7 mouse cellular contexts compared by ENCODE assay signal in genomic region chr6:136519254-136519653, GRCm38 (mm10). TPM values are rescaled to one million over a fixed set of nuclear protein-coding genes. Genes with fewer than 3 reads are reported as not detected.
DNase-seq lines count a peak whose midpoint lies in the region; ATAC-seq and TF ChIP-seq lines count a peak whose summit lies in the region.

No protein-coding gene starts in this region.

- no peaks in the 10 kb centered on the region for H3K9me3 ChIP-seq in neural tube, embryonic 11.5 days (ENCODE audit: control insufficient read depth, low read length)
- peaks cover 4% of the 10 kb centered on the region; the same call in 1 of the 2 replicates for H3K9me3 ChIP-seq in liver, embryonic 12.5 days (replicated peaks)
- no peaks in the 10 kb centered on the region for H3K9me3 ChIP-seq in stomach, postnatal 0 days (ENCODE audit: control insufficient read depth, low read length)

- peak overlapping the region; percentile 31 for H3K4me2 ChIP-seq in neural tube, embryonic 11.5 days (ENCODE audit: low read depth)
- peak overlapping the region; percentile 65 for H3K4me2 ChIP-seq in liver, embryonic 12.5 days
- H3K4me2 ChIP-seq in stomach, postnatal 0 days (replicated peaks; ENCODE audit: low read depth), result peak overlapping the region; percentile 47

- H3K9ac ChIP-seq in neural tube, embryonic 11.5 days (ENCODE audit: low read length), result peak overlapping the region; percentile 80
- H3K9ac ChIP-seq in liver, embryonic 12.5 days, result peak overlapping the region; percentile 77
- peak overlapping the region; percentile 72 for H3K9ac ChIP-seq in stomach, postnatal 0 days (ENCODE audit: low read length)

- WGBS in neural tube, embryonic 11.5 days, result 3% methylated on average over 17 of the region's 17 CpGs
- WGBS in liver, embryonic 12.5 days (ENCODE audit: insufficient replicate concordance), result 2% methylated on average over 17 of the region's 17 CpGs
- WGBS in stomach, postnatal 0 days, result 2% methylated on average over 17 of the region's 17 CpGs

- 0 out of 2 replicates have a peak, but pooled peaks have one; percentile 0 for ATAC-seq in neural tube, embryonic 11.5 days (ENCODE audit: insufficient read depth, low FRiP score, low TSS enrichment)
- ATAC-seq in erythroid progenitor cell, adult 5-6 weeks (replicated peaks; ENCODE audit: low FRiP score, poor library complexity, severe bottlenecking), result peak; percentile 60
- ATAC-seq in liver, embryonic 12.5 days, result no peak
- no peak for ATAC-seq in stomach, postnatal 0 days (ENCODE audit: low FRiP score, low TSS enrichment)

- no peaks in the 10 kb centered on the region for H3K27me3 ChIP-seq in neural tube, embryonic 11.5 days (ENCODE audit: control insufficient read depth, insufficient read depth, low read length)
- H3K27me3 ChIP-seq in liver, embryonic 12.5 days (replicated peaks), result no peaks in the 10 kb centered on the region
- no peaks in the 10 kb centered on the region for H3K27me3 ChIP-seq in stomach, postnatal 0 days (ENCODE audit: control insufficient read depth, insufficient read depth, low read length)

- H3K27ac ChIP-seq in neural tube, embryonic 11.5 days (ENCODE audit: low read depth, low read length), result peak overlapping the region; percentile 94; the same call in 1 of the 2 replicates
- H3K27ac ChIP-seq in liver, embryonic 12.5 days, result peak overlapping the region; percentile 99
- peak overlapping the region; percentile 97 for H3K27ac ChIP-seq in stomach, postnatal 0 days (replicated peaks)

- TF ChIP-seq CTCF in stomach, postnatal 0 days (IDR thresholded peaks at IDR 0.05; ENCODE audit: low read depth), result peak; percentile 49

- no peak for TF ChIP-seq EP300 in stomach, postnatal 0 days (optimal IDR thresholded peaks at IDR 0.05)

- H3K36me3 ChIP-seq in neural tube, embryonic 11.5 days (ENCODE audit: control insufficient read depth, insufficient read depth, low read length), result peaks cover 5% of the 10 kb centered on the region; the same call in 1 of the 2 replicates
- peaks cover 25% of the 10 kb centered on the region for H3K36me3 ChIP-seq in liver, embryonic 12.5 days
- H3K36me3 ChIP-seq in stomach, postnatal 0 days (ENCODE audit: control insufficient read depth, insufficient read depth, low read length), result no peaks in the 10 kb centered on the region

- DNase-seq in neural tube, embryonic 11.5 days (ENCODE audit: low spot score), result no peak
- no peak for DNase-seq in neural tube, embryonic 10.5 days (ENCODE audit: extremely low spot score, low spot score)
- DNase-seq in stomach, postnatal 0 days (ENCODE audit: low spot score), result no peak
- DNase-seq in cerebellum, adult 9-10 months, result no peak
- no peak for DNase-seq in thymus, postnatal 36 days

- H3K4me1 ChIP-seq in neural tube, embryonic 11.5 days (ENCODE audit: control insufficient read depth, insufficient read depth, low read length), result no peaks in the 10 kb centered on the region
- H3K4me1 ChIP-seq in liver, embryonic 12.5 days, result peaks cover 38% of the 10 kb centered on the region
- H3K4me1 ChIP-seq in stomach, postnatal 0 days (replicated peaks; ENCODE audit: control insufficient read depth, insufficient read depth), result no peaks in the 10 kb centered on the region

- peak overlapping the region; percentile 58 for H3K4me3 ChIP-seq in neural tube, embryonic 11.5 days (ENCODE audit: low read depth, low read length)
- peak overlapping the region; percentile 72 for H3K4me3 ChIP-seq in liver, embryonic 12.5 days
- peak overlapping the region; percentile 63 for H3K4me3 ChIP-seq in stomach, postnatal 0 days (ENCODE audit: low read depth, low read length)

RNA-seq across cellular contexts. Expression of gene Atf7ip, which starts 13.3 kb away (rescaled TPM):
- polyA plus RNA-seq in neural tube, embryonic 11.5 days (2014; fragmentation: Nextera tagmentation; extraction: Ambion mirVana), result 51.1 and 56.4 TPM in 2 replicates
- total RNA-seq in erythroid progenitor cell, adult 5-6 weeks (2015; ENCODE audit: low replicate concordance), result 260 and 305 TPM in 2 replicates
- 311 and 332 TPM in 2 replicates for total RNA-seq in erythroid progenitor cell, adult 5-6 weeks (2017; ENCODE audit: low replicate concordance)
- 23.2 and 24.8 TPM in 2 replicates for polyA plus RNA-seq in liver, embryonic 12.5 days (2016; fragmentation: Nextera tagmentation; extraction: Ambion mirVana)
- 8.4 and 9.5 TPM in 2 replicates for polyA plus RNA-seq in stomach, postnatal 0 days (2015; fragmentation: Nextera tagmentation; extraction: Ambion mirVana)

Comparison
In these comparisons a context has a peak if more than half of its experiments do, and no peak if none do; other contexts are left out.
1. ATAC-seq: peak in neural tube, embryonic 11.5 days (single experiment) and erythroid progenitor cell, adult 5-6 weeks (single experiment); none in liver, embryonic 12.5 days (single experiment) and stomach, postnatal 0 days (single experiment).
2. Peak in every context shown above with its lines, with median percentiles within 50 percentile points of each other: H3K27ac ChIP-seq, H3K4me2 ChIP-seq, H3K4me3 ChIP-seq and H3K9ac ChIP-seq.